Mouse (Mus musculus) left cerebral cortex, adult 18-20 months (tissue): ENCODE measurements around the gene Olfr1368. TPM values are rescaled to one million over a fixed set of nuclear protein-coding genes. Genes with fewer than 3 reads are reported as not detected.

ENCODE experiments used
- total RNA-seq, 2 experiments: library from RNA; stranded (reverse); gene quantifications; 2 replicates each; pipeline ENCODE4 v1.2.3; 2021

The Olfr1368 gene
- total RNA-seq, 2 experiments from 2014 or later, result not detected

Other genes starting within 250 kb of the Olfr1368 start
- gene Olfr1370, start 70.9 kb downstream of the Olfr1368 start, total RNA-seq, result not detected
- gene Olfr1369-ps1, start 34.4 kb downstream of the Olfr1368 start, total RNA-seq, result not detected
- not detected for gene Olfr263, start 16.2 kb downstream of the Olfr1368 start, total RNA-seq
- 10 to 100 TPM; 38.6 to 38.8 TPM for gene Trim27, start 33.6 kb upstream of the Olfr1368 start, total RNA-seq
- not detected for gene Gpx5, start 146.9 kb upstream of the Olfr1368 start, total RNA-seq
- gene Gpx6, start 166.3 kb upstream of the Olfr1368 start, total RNA-seq, result under 1 TPM; 0.33 to 0.37 TPM
- gene Olfr1367, start 201.0 kb upstream of the Olfr1368 start, total RNA-seq, result not detected
- gene Zscan12, start 217.0 kb upstream of the Olfr1368 start, total RNA-seq, result 1 to 10 TPM; 8.3 to 8.9 TPM